Mouse (Mus musculus): ENCODE results near the gene Foxa2.
A peak's percentile ranks its signal among the peaks of the same experiment; 100 is the strongest.

The Foxa2 gene

DNA sequence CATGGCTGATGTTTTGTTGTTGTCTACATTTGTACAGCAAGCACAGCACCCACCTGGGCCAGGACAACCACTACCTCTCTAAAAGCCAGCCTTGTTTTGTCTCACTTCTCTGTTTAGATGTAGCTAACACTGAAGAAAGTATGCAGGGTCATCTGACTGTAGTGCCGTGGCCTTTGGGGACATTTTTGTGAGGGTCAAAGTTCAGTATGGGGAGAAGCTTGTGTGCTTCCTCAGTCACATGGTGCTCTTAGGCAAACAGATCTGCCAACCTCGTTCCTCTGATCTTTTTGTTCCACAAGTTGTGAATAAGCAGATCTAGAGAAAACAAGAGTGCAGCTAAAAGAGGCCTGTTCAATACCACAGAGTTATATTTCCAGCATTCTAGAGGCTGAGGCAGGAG, 21.3 kb downstream of the Foxa2 start:
- no peak for TF ChIP-seq GATA4 (IDR thresholded peaks at IDR 0.05; ENCODE audit: insufficient replicate concordance, low read length)

- TF ChIP-seq GATA4 (IDR thresholded peaks at IDR 0.05; ENCODE audit: insufficient replicate concordance, low read length): no peak
Observed at GRCm38 (mm10) chr2:148024268-148024935, 22.4 kb downstream of the Foxa2 start.

- no peak for TF ChIP-seq GATA4 (IDR thresholded peaks at IDR 0.05; ENCODE audit: insufficient replicate concordance, low read length)
Observed at GRCm38 (mm10) chr2:148023340-148023806, 23.4 kb downstream of the Foxa2 start.

DNA sequence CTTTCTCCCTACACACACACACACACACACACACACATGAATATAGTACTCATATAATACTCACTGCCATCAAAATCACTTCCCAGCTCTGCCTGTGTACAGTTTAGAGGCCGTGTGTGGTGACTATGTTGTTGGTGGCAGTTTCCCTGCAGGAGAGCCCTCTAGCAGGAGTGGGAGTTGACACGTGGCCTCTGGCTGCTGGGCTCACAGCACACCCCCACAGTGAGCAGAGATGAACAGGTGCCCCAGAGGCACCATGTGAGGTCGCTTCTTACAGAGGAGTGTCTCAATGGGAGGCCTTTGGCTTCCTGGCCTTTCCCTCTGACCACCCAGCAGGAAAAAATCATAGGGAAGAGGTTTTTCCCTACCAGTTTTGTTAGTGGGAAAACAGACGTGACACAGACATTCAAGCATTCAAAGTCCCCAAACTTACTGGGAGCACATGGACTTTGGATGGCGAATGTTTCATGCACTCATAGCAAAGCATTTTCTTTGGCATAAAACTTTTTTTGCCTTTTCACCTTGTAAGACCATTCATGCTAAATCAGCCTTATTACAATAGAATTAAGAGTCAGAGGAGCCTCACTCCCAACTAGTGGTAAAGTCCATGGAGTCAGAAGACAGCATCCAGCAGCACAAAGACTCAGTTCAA, 24.7 kb downstream of the Foxa2 start:
- no peak for TF ChIP-seq GATA4 (IDR thresholded peaks at IDR 0.05; ENCODE audit: insufficient replicate concordance, low read length)

DNA sequence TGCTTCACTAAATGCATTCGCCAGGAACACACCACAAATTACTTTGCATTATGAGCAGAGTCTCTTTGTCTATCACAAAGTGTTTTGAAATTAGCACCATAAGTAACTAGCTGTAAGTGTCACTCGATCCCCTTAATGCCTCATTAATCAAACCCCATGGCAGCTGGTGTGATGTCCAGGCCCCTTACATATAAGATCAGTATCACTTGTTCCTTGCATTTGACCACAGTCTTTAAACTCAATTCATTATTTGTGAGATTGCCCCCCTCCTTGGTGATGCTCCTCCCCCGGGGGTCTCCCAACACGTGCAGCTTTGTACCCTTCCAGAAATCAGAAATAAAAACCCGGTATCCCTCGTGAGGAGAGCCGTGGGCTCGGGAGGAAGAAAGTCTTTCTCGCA, 25.8 kb downstream of the Foxa2 start:
- no peak for TF ChIP-seq GATA4 (IDR thresholded peaks at IDR 0.05; ENCODE audit: insufficient replicate concordance, low read length)

- TF ChIP-seq GATA4 (IDR thresholded peaks at IDR 0.05; ENCODE audit: insufficient replicate concordance, low read length): no peak
Observed at GRCm38 (mm10) chr2:148020125-148020524, 26.6 kb downstream of the Foxa2 start.

GRCm38 (mm10) chr2:148017782-148018690, 28.7 kb downstream of the Foxa2 start:
- no peak for TF ChIP-seq GATA4 (IDR thresholded peaks at IDR 0.05; ENCODE audit: insufficient replicate concordance, low read length)

DNA sequence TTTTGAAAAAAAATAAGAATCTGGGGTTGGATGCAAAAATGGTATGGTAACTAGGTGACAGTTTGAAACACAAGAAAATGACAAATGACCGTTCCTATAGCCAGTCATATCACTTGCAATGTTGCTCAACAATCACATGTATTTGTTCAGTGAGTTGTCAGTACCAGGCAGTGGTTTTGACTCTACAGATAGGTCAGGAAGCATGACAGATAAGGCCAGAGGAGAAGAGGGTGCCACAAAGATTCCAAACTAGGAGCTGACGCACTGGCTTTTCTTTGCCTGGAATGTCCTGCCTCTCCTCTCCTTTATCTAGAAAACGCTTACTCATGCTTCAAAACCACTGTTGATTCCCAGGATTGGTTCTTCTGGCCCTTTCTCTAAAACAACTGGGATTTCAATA, 33.4 kb downstream of the Foxa2 start:
- TF ChIP-seq GATA4 (IDR thresholded peaks at IDR 0.05; ENCODE audit: insufficient replicate concordance, low read length): peak; percentile 63; the same call in 1 of the 2 replicates

DNA sequence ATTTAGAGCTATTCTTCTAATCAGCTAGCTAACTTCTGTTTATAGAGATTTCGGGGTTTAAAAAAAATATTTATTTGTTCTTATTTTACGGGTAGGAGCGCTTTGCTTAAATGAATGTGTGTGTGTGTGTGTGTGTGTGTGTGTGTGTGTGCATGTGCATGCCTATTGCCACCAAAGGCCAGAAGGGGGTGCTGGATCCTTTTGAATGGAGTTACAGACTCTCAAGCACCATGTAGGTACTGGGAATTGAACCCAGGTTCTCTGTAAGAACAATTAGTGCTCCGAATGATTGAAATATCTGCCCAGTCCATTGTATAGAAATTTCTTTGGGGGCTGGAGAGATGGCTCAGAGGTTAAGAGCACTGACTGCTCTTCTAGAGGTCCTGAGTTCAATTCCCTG, 37.7 kb downstream of the Foxa2 start:
- no peak for TF ChIP-seq GATA4 (IDR thresholded peaks at IDR 0.05; ENCODE audit: insufficient replicate concordance, low read length)

GRCm38 (mm10) chr2:148004554-148005521, 41.9 kb downstream of the Foxa2 start:
- TF ChIP-seq GATA4 (IDR thresholded peaks at IDR 0.05; ENCODE audit: insufficient replicate concordance, low read length): no peak

GRCm38 (mm10) chr2:148003511-148003910, 43.3 kb downstream of the Foxa2 start:
- TF ChIP-seq GATA4 (IDR thresholded peaks at IDR 0.05; ENCODE audit: insufficient replicate concordance, low read length): no peak

DNA sequence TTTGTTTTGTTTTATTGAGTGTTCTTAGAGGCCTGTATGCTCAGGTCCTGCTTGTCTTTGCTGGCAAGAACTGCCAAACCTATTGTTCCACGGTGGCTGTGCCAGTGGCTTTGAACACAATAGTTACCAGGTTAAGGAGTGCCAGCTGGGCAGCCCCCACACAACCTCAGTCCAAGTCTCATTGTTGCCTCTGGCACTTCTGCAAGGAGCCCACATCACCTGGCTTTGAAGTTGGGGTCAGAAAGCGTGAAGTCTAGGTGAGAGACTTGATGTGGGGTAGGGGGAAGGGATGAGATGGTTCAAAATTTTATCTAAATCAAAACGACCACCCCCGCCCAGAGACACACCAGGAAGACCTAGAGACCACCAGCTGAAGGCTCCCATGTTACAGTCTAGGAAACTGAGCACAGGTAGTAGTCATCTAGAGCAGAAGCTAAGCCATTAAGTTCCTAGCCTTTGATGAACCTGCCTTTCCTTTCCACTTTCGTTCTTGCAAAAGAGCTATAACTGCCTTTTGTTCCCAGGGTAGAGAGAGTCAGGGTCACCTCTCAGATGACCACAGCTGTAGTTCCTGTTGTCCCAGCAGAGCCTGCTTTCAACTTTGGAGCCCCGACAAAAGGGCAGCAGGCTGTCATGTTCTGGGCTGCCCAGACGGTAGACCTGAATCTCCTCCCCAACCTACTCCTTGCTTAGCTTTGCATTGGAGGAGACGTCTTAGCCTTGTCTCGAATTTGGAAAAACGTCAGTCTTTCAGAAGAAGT, 48.4 kb downstream of the Foxa2 start:
- TF ChIP-seq GATA4 (IDR thresholded peaks at IDR 0.05; ENCODE audit: insufficient replicate concordance, low read length): no peak

DNA sequence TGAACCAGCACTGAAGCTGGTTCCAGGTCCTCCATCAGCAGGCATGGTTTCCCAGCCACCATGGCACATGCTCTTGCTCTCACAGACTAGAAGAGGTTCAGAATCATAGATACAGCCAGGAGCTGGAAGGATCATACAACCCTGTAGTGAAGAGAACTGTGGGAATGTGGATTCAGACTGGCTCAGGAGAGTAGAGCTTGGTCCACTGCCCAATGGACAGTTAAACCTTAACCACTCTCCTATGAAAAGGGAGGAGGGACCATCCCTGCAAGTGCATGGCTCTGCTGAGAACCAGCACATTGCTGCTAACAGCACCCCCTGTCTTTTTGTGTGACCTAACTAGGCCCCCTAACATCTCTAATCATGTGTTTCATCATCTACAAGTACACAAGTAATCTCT, 50.0 kb downstream of the Foxa2 start:
- TF ChIP-seq GATA4 (IDR thresholded peaks at IDR 0.05; ENCODE audit: insufficient replicate concordance, low read length): no peak

- no peak for TF ChIP-seq GATA4 (IDR thresholded peaks at IDR 0.05; ENCODE audit: insufficient replicate concordance, low read length)
Observed at GRCm38 (mm10) chr2:147993821-147994220, 52.9 kb downstream of the Foxa2 start.
